Mouse (Mus musculus): Measurements from ENCODE around the gene Ripply1. TPM values are rescaled to one million over a fixed set of nuclear protein-coding genes. Genes with fewer than 3 reads are reported as not detected.
A peak's percentile ranks its signal among the peaks of the same experiment; 100 is the strongest.
"Not testable (repeated sequence)": the region's sequence is repeated elsewhere in the genome, so short reads cannot be mapped to it uniquely, and the experiment has no call there.

The Ripply1 gene
- total RNA-seq, 2 experiments from 2014 or later: not detected

DNA sequence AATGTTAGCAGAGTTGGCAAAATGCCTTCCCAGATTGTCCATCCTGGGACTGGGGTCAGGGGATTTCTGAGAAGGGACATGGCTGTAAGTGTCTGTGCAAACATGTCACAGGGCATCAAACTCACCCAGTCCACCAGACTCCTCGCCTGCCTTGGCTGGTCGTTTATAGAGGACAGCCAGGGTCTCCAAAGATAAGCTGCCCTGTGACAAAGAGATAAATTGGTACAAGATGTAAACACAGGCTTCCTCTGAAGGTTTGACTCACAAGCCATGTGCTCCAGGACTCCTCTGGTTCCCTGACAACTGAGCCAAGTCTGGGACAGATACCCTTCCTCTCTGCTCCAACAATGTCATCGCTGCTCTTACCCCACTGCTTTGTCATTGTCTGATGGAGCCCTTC is 1.2 kb downstream of the Ripply1 start:
- DNase-seq: no peak

DNA sequence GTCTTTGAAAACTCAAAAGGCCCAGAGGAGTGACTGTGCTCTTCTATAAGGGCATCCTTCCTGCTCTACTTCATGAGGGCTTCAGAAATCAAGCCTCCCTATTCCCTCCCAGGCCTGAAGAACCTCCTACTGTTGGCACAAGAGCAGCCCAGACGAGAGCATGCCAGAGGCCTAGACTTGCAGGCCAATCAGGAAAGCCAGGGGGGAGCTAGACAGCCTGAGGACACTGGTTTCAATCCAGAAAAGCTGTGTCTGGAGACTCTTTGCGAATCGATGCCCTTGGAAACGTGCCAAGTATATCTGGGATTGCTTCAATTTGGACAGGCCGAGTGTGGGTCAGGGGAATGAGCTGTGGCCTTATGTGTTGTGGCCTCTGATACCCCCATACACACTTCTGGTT is 2.8 kb downstream of the Ripply1 start:
- DNase-seq: peak; percentile 17

- DNase-seq: no peak
Observed at GRCm38 (mm10) chrX:139778886-139779285, 3.3 kb downstream of the Ripply1 start.

DNA sequence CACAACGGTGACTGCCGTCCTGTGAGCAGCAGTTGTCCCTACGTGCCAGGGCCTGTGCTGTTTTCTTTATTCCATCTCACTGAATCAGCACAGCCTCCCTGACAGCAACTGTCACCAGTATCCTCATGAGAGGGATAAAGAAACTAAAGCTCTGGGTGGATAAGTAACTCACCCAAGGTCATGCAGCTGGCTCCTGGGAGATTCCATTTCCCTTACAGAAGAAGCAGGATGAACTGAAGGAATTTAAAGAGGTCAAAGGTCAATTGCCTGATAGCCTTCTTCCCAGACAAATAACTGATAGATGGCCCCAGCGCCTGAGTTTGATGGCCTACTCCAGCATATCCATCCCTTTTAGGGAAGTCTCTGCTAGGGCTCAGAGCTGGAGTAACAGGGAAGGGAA is 4.8 kb downstream of the Ripply1 start:
- no peak for DNase-seq

- DNase-seq: peak; percentile 56
Observed at GRCm38 (mm10) chrX:139775084-139775612, 7.0 kb downstream of the Ripply1 start.

GRCm38 (mm10) chrX:139774309-139775083 is 7.7 kb downstream of the Ripply1 start:
- peak; percentile 67 for DNase-seq

DNA sequence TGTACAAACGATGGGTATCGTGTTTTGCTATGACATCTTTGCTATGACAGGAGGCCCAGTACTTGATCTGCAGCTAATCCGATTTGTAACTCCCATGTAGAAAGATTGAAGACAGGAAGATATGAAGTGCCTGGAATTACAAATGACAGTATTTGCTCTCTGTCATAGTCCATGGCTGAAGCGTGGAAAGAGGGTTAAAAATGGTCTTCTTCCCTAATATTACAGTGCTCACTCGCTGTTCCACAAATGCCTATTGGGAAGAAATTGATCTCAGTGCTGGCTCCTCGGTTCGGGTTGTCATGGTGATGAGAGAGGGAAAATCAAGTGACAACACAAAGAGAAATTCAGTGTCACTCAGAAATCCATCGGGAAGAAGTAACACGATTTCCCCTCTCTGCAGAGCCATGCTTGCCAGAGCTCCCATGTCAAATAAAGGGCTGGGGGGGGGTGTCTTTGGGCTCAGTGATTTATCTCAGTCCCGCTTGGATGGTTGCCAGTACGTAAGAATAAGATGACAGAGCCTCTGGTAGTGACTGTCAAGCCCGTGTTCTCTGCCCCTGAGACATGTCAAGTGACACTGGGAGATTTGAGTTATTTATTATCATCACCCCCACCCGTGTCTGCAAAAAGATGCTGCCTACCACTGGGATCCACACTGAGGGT is 12.0 kb downstream of the Ripply1 start:
- no peak for DNase-seq

DNA sequence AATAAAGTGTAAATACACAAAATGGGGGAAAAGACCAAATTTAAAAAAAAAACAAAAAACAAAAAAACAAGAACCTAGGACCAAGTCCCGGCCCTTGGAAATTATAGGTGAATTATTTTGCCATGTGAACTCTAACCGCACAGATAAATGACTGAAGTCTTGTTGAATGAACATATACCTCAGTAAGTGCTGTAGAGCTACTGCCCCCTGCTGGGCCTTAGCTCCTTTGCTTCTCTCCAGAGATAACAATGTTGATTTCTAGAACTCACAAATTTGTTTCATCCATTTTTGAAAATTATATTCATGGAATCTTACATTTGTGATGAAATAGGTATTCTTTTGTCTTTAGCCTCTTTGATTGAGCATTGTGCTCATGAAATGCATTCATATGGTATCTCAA is 19.6 kb downstream of the Ripply1 start:
- peak; percentile 49 for DNase-seq

DNA sequence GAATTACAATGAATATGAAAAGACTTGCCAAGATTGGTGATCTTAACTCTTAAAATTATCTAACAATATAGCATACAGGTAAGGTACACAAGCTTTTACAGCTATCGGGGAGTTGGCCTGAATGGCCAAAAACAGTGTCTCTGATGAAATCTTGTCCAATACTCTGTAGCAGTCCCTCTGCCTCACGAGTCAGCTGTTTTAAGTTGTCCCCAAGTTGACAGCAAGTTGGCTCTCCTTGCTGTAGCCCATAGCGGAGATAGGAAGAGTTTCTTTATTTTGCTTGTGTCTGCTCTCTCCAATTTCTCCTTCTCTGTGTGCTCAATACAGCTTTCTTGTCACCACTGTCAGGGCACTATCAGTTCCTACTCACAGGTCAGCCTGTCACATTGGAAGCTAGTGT is 23.5 kb downstream of the Ripply1 start:
- not testable (repeated sequence) for DNase-seq

DNA sequence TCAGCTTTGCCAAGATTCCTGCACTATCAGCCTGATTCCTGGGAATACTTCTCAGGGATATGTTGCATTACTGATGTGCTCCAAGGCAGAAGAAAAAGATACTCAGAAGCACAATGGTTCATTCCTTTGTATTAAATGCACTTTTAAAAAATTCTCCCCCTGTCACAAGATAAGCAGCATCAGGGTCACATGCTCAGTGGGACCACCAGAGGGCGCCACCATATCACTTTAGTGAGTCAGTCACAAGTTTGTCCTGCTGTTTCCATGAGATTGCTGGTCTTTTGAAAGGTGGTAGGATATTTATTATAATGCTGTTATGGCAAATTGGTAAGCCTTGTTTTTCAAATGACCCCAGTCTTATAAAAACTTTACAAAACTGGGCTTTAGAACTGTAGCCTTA is 30.3 kb downstream of the Ripply1 start:
- DNase-seq: peak; percentile 61

DNA sequence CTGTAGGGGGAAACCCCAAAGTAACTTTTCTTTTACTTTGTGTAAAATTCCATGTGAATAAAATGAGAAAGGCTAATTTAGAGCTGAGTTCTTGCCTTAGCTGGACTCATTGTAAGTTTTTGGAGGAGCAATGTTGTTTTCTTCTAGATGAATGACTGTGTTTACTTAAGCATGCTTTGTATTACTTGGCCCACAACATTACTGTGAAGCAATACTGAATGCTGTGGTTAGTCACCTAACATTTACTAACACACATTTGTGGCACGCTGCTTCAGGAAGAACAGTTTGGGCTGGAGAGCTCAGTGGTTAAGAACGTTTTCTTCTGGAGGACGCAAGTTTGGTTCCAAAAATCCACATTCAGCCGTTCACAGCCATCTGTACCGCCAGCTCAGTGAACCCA is 45.1 kb downstream of the Ripply1 start:
- DNase-seq: no peak

- DNase-seq: no peak
Observed at GRCm38 (mm10) chrX:139730541-139730940, 51.6 kb downstream of the Ripply1 start.

Other genes with a start within 250 kb of the Ripply1 start
- 10 to 100 TPM; 21.1 to 33.0 TPM for gene Rnf128, start 219.0 kb downstream of the Ripply1 start, total RNA-seq (2021)
- 1 to 10 TPM; 8.9 to 9.0 TPM for gene Tbc1d8b, start 97.4 kb downstream of the Ripply1 start, total RNA-seq (2021)
- gene Gm15013, start 67.9 kb downstream of the Ripply1 start, total RNA-seq (2021): not detected
- gene Cldn2, start 18.5 kb upstream of the Ripply1 start, total RNA-seq (2021): 1 to 10 TPM; 1.4 TPM
- 1 to 10 TPM; 9.6 to 10.0 TPM for gene Morc4, start 89.3 kb upstream of the Ripply1 start, total RNA-seq (2021)
- 1 to 10 TPM; 6.3 to 8.5 TPM for gene Rbm41, start 216.2 kb upstream of the Ripply1 start, total RNA-seq (2021)